Mouse (Mus musculus) liver, postnatal 0 days (tissue): Measurements from ENCODE around the gene Trpm8.

Experiments used
- CTCF ChIP-seq: sonication (generic); IDR thresholded peaks from 2 replicates; pipeline ENCODE4 v1.5.1; 2016; ENCODE audit warnings: antibody characterized with exemption, low read depth
- EP300 ChIP-seq: IDR thresholded peaks from 2 replicates; pipeline ENCODE4 v1.6.1; 2016; ENCODE audit warnings: antibody characterized with exemption, low read depth, mild to moderate bottlenecking

DNA sequence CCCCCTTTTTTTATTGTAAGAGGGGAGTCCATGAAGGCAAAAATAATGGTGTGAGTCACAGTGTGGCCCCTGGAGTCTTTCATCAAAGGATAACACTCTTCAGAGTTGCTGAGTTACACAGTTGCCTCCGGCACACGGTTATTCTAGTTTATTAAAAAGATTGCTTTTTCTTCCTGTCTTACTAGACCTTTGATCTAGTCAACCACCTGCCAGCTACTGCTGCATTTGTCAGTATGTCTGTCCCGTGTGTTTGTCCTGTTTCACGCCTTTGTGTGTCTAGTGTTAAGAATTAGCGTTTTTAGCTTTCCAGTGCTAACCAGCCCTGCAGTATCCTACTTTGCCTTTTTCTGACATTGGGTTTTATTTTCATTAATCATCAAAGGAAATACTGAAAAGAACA, 8.2 kb downstream of the Trpm8 start:
- no peak for TF ChIP-seq CTCF
- no peak for TF ChIP-seq EP300
